10 mouse cellular contexts compared by ENCODE assay signal in genomic region chr14:24606444-24607173, GRCm38 (mm10).
A peak's percentile ranks its signal among the peaks of the same experiment; 100 is the strongest.
DNase-seq lines count a peak whose midpoint lies in the region; ATAC-seq and TF ChIP-seq lines count a peak whose summit lies in the region.
"Had no signal": no experiment of that assay in that cellular context is flagged by ENCODE, and none has a peak within 500 bp of the region (broad histone marks: within the 10 kb centered on the region; RNA-seq: fewer than 3 reads in every experiment).

No protein-coding gene starts in this region.

- no peaks in the 10 kb centered on the region for H3K36me3 ChIP-seq in lung, postnatal 0 days (ENCODE audit: insufficient read depth, low read length)
- H3K36me3 ChIP-seq in forebrain, postnatal 0 days (ENCODE audit: insufficient read depth) = no peaks in the 10 kb centered on the region
- H3K36me3 ChIP-seq in intestine, embryonic 16.5 days (ENCODE audit: control insufficient read depth, insufficient read depth, low read length) = no peaks in the 10 kb centered on the region

- no peak overlapping the region for H3K27ac ChIP-seq in lung, postnatal 0 days (ENCODE audit: low read length)
- H3K27ac ChIP-seq in forebrain, postnatal 0 days (ENCODE audit: low read depth, low read length) = no peak overlapping the region
- H3K27ac ChIP-seq in intestine, embryonic 16.5 days (ENCODE audit: low read length) = no peak overlapping the region
- H3K27ac ChIP-seq: macrophage had no signal

- TF ChIP-seq CTCF in lung, postnatal 0 days (IDR thresholded peaks at IDR 0.05) = no peak
- TF ChIP-seq CTCF in forebrain, postnatal 0 days (IDR thresholded peaks at IDR 0.05; ENCODE audit: low read depth) = no peak

- H3K4me3 ChIP-seq in lung, postnatal 0 days (ENCODE audit: low read depth, low read length) = no peak overlapping the region
- H3K4me3 ChIP-seq in forebrain, postnatal 0 days (ENCODE audit: low read depth, low read length) = no peak overlapping the region
- H3K4me3 ChIP-seq in intestine, embryonic 16.5 days (ENCODE audit: low read length) = no peak overlapping the region

- ATAC-seq in lung, postnatal 0 days = peak; percentile 54; the same call in 1 of the 2 replicates
- peak; percentile 48; the same call in 1 of the 2 replicates for ATAC-seq in forebrain, postnatal 0 days
- ATAC-seq in intestine, embryonic 16.5 days = peak; percentile 84

- no peak overlapping the region for H3K9ac ChIP-seq in lung, postnatal 0 days (replicated peaks; ENCODE audit: low read depth)
- no peak overlapping the region for H3K9ac ChIP-seq in forebrain, postnatal 0 days
- no peak overlapping the region for H3K9ac ChIP-seq in intestine, embryonic 16.5 days (ENCODE audit: low read depth, low read length)

- H3K4me1 ChIP-seq in lung, postnatal 0 days (ENCODE audit: insufficient read depth, low read depth, low read length) = no peaks in the 10 kb centered on the region
- peaks cover 7% of the 10 kb centered on the region; the same call in 1 of the 2 replicates for H3K4me1 ChIP-seq in forebrain, postnatal 0 days (ENCODE audit: insufficient read depth)
- H3K4me1 ChIP-seq in intestine, embryonic 16.5 days (ENCODE audit: control insufficient read depth, insufficient read depth, low read length) = peaks cover 5% of the 10 kb centered on the region; the same call in 1 of the 2 replicates

- intact Hi-C loops in left cerebral cortex, postnatal 14 days (cut with DNase I) = no loop called here

- WGBS in lung, postnatal 0 days = 44% methylated on average over 14 of the region's 14 CpGs
- 6% methylated on average over 14 of the region's 14 CpGs for WGBS in forebrain, postnatal 0 days
- WGBS in intestine, embryonic 16.5 days = 36% methylated on average over 14 of the region's 14 CpGs

- no peak overlapping the region for H3K4me2 ChIP-seq in lung, postnatal 0 days (replicated peaks; ENCODE audit: low read depth, low read length)
- no peak overlapping the region for H3K4me2 ChIP-seq in forebrain, postnatal 0 days (ENCODE audit: low read depth)
- H3K4me2 ChIP-seq in intestine, embryonic 16.5 days (ENCODE audit: low read depth, low read length) = no peak overlapping the region

- peak; percentile 13 for DNase-seq in lung, postnatal 0 days (ENCODE audit: low spot score)
- DNase-seq in lung, adult 18-20 months = no peak
- peak; percentile 37 for DNase-seq in forebrain, postnatal 0 days
- peak; percentile 28 for DNase-seq in skeletal muscle tissue, adult 2 months (ENCODE audit: low read depth, low spot score)
- DNase-seq in left cerebral cortex, postnatal 14 days (ENCODE audit: low spot score in 2 of 2) = no peak
- no peak for DNase-seq in spleen, postnatal 14 days (ENCODE audit: low spot score in 2 of 2)
- no peak for DNase-seq in frontal cortex, adult 2 months (ENCODE audit: extremely low spot score in 1 of 2, low spot score in 1 of 2)
- DNase-seq: thymus, postnatal 25 days had no signal

- H3K9me3 ChIP-seq in lung, postnatal 0 days (ENCODE audit: low read length) = no peaks in the 10 kb centered on the region
- H3K9me3 ChIP-seq in forebrain, postnatal 0 days (ENCODE audit: low read length) = no peaks in the 10 kb centered on the region
- H3K9me3 ChIP-seq in intestine, embryonic 16.5 days (ENCODE audit: control insufficient read depth, low read length) = no peaks in the 10 kb centered on the region

- no peak for TF ChIP-seq EP300 in lung, postnatal 0 days (IDR thresholded peaks at IDR 0.05)

- no peaks in the 10 kb centered on the region for H3K27me3 ChIP-seq in lung, postnatal 0 days (replicated peaks; ENCODE audit: insufficient read depth, low read length)
- no peaks in the 10 kb centered on the region for H3K27me3 ChIP-seq in forebrain, postnatal 0 days (ENCODE audit: insufficient read depth, low read length)
- no peaks in the 10 kb centered on the region for H3K27me3 ChIP-seq in intestine, embryonic 16.5 days (replicated peaks; ENCODE audit: control insufficient read depth, insufficient read depth, low read length)

Comparison
In these comparisons a context has a peak if more than half of its experiments do, and no peak if none do; other contexts are left out.
1. DNase-seq: peak in lung, postnatal 0 days (single experiment), forebrain, postnatal 0 days (single experiment) and skeletal muscle tissue, adult 2 months (single experiment); none in lung, adult 18-20 months (0 of 2), left cerebral cortex, postnatal 14 days (0 of 2), spleen, postnatal 14 days (0 of 2) and frontal cortex, adult 2 months (0 of 2).
2. Peak in every context shown above with its lines, with median percentiles within 50 percentile points of each other: ATAC-seq.